Mouse (Mus musculus): Measurements from ENCODE around the gene Endou.

- TF ChIP-seq CTCF (IDR thresholded peaks at IDR 0.05; ENCODE audit: control insufficient read depth, insufficient read depth, insufficient read length) (no peak), MYOD1 (IDR thresholded peaks at IDR 0.05; ENCODE audit: control insufficient read depth, insufficient read length, low read depth) (no peak), CEBPB (IDR thresholded peaks at IDR 0.05; ENCODE audit: low read depth) (no peak), MYOG (IDR thresholded peaks at IDR 0.05; ENCODE audit: control insufficient read depth, extremely low read depth, insufficient read length) (no peak)
These were observed 9.2 kb upstream of the Endou start for GRCm38 (mm10) chr15:97740283-97740732.
